Mouse (Mus musculus): ENCODE measurements around the gene AU040320.

The AU040320 gene

GRCm38 (mm10) chr4:126753268-126754230 lies at the start of gene AU040320, which contains the start of gene Ncdn:
Gene AU040320, plus strand, starts transcription at chr4:126753544.
Gene Ncdn, minus strand, starts transcription at chr4:126753438.
- peak; percentile 99 for DNase-seq (ENCODE audit: inconsistent ontology term)

DNA sequence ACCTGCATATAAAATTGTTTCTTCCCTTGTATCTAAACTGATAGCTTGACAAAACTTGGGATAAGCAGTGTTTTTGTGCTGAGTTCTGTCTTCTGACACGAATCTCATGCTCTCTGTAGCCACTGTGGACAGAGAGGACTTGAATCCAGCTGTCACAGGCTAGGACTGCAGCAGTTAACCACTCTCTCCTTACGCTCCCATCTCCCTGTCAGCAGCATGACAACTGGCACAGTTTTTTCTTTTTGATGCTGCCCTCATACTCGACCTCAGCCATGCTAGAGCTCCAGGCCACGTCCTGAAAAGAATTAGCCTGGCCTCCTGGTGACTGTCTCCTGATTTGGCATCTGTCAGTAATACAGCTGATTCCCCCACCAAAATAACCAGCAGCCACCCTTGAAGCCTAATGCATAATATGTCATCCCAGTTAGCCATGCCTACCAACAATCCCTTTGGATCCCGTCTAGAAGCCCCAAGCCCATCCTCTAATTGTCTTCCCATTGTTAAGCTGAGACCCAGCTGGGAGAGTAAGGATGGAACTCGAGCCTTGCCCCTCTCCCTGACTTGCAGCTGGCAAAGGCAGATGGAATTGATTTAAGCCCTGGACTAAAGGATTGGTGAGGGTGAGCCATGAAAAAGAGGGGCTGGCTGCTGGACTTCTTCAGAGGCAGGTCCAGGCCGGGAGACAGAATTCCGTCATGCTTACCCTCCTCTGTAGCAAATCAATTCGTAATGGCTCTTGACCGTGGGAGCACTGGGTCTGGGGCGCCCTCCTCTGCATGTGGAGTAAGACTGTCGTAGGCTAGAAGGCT lies 46.5 kb upstream of the AU040320 start:
- no peak for DNase-seq (ENCODE audit: inconsistent ontology term)

GRCm38 (mm10) chr4:126707439-126707826 lies 45.9 kb upstream of the AU040320 start:
- DNase-seq (ENCODE audit: inconsistent ontology term), result no peak

- DNase-seq (ENCODE audit: inconsistent ontology term), result no peak
Observed at GRCm38 (mm10) chr4:126732111-126732510, 21.2 kb upstream of the AU040320 start.

GRCm38 (mm10) chr4:126732531-126733380 lies 20.6 kb upstream of the AU040320 start:
- DNase-seq (ENCODE audit: inconsistent ontology term), result no peak

GRCm38 (mm10) chr4:126734001-126734603 lies 19.2 kb upstream of the AU040320 start:
- no peak for DNase-seq (ENCODE audit: inconsistent ontology term)

DNA sequence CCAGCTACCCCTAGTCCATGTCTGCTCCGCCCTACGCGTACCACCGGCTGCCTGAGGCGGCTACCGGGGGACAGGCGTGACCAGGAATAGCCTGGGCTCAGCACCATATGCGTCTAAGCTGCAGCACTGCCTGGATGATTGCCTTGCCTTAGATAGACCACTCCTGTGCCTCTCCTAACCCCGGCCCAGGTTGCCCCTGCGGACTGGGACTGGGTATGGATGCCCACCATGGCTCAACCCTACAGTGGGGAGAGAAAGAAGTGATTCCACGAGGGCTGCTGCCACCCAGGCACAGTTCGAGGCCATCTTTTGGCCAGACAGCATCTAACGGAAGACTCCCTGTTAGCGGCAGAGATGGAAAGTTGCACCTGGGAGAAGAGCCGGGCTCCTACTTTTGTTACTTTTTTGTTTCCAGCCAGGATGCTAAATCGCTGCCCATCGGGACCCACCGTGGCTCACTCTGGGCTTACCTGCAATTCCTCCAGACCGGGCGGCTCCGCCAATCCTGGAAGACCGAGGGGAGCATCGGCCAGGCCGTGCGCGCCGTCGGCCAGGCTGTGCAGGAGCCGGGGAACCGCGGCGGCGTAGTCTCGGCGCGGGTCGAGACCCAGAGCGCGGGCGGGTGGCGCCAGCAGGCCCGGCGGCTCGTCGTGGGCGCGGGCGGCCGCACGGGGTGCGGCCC lies 18.5 kb upstream of the AU040320 start:
- DNase-seq (ENCODE audit: inconsistent ontology term), result no peak

GRCm38 (mm10) chr4:126735382-126736000 lies 17.9 kb upstream of the AU040320 start:
- DNase-seq (ENCODE audit: inconsistent ontology term), result no peak

DNA sequence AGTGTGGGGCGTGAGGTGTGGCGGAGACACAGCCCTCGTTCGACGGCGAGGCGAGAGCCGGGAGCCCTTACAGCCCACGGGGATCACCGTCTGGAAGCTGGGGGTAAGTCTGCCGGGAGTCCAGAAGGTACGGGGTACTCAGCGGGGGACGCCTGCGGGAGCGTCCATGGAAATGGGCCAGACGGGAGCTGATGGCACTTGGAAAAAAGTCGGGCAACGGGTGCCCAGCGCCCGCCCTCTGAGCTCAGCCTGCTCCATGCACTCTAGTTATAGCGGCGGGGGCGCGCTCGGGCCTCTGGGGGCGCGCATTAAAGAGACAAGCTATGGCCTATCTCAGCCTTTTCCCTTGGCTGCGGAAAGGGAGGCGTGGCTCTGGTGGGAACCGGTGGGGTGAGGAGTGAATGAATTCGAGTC lies 17.3 kb upstream of the AU040320 start, which contains the start of gene Tfap2e:
TSS of gene Tfap2e (minus strand) at position 240 of the 414 bp plus-strand sequence.
- peak; percentile 36 for DNase-seq (ENCODE audit: inconsistent ontology term)

DNA sequence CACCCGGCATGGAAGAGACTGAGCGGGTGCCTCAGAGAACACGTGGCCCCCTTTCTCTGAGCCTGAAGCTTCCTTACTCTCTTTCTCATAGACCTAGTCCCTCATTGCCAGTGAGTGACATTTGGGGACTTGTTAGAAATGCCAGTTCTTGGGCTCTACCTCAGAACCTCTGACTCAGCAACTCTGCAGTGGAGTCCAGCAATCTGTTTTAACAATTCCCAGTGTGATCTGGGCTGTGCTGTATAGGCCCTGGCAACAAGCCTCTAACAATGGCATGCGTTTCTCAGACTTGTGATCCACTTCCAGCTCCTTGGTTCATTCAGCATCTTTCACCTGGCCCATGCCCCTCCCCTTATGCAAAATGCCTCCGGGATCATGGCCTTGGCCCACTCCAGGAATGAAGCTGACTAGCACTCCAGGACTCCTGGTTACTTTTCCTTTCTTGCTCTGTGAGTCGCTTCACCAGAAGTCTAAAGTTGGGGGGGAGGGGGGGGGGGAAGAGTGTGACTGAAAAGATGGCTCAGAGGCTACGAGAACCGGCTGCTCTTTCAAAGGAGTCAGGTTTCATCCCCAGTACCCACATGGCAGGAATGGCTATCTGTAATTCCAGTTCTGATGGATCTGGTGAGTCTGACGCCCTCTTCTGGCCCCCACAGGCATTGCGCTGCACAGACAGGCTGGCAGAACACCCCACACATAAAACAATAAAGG lies 13.2 kb upstream of the AU040320 start:
- no peak for DNase-seq (ENCODE audit: inconsistent ontology term)

DNA sequence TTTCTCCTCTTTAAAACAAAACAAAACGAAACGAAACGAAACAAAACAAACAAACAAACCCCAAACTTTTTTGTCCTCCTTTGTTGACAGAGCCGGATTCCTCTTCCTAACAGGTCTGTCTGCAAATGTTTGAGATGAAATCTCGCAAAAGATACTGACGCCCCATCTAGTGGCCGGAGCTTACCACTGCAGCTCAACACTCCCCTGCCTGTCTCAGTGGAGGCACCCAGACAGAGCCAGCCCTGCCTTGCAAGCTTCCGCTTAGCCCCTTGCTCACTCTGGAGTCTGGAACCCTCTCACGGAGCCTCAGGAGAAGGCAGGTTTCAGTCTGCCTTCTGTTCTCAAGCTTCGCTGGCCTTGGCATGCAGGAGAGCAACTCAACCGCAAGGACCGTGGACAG lies 11.9 kb upstream of the AU040320 start:
- DNase-seq (ENCODE audit: inconsistent ontology term), result peak; percentile 64

GRCm38 (mm10) chr4:126742976-126743375 lies 10.4 kb upstream of the AU040320 start:
- no peak for DNase-seq (ENCODE audit: inconsistent ontology term)

DNA sequence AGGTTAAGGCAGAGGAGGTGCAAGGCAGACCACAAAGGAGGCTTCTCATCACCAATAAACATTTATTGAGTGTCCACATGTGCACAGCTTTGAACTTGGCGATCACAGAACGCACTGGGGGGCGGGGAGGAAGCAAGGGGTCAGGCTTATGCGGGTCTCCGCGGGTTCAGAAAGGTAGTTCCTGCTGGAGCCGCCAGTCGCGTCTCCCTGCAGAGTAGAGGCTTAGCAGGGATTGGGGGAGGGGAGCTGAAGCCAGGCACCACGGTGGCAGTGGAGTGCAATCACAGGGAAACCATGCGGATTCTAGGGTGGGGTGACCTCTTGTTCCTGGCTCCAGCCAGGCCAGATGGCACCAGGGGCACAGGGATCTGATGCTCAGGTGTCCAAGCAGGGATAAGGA lies 9.6 kb upstream of the AU040320 start:
- no peak for DNase-seq (ENCODE audit: inconsistent ontology term)

- DNase-seq (ENCODE audit: inconsistent ontology term), result no peak
Observed at GRCm38 (mm10) chr4:126744831-126745230, 8.5 kb upstream of the AU040320 start.

DNA sequence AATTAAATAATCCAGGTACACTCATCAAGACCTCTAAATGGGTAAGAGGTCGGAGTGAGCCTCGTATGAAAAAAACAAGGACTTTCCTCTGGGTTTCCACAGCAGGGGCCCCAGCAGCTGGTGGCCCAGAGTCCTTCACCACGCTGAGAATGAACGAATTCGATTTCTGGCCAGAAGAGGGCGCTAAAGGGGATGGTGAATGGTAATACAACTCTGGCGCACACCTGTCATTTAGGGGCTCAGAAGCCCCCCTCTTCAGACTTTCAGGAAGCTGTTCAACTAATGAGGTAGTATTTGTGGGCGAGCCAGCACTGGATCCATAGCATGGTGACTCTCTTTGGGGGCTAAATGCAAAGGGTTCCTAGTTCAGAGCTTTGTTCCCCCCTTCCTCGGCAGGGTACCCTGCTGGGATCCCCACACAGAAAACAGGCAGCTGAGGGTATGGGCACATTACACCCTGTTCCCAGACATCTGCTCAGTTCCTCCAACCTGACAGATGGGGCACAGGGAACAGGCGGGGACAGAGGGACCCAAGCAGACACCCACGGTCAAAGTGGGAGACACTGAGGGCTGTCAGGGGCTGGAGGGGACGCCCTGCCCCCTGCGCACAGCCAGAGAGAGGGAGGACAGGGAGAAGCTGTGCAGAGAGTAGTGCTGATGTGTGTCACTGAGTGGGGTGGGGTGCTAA lies 7.7 kb upstream of the AU040320 start:
- DNase-seq (ENCODE audit: inconsistent ontology term), result no peak

GRCm38 (mm10) chr4:126746194-126746840 lies 7.0 kb upstream of the AU040320 start:
- DNase-seq (ENCODE audit: inconsistent ontology term), result no peak

- DNase-seq (ENCODE audit: inconsistent ontology term), result no peak
Observed at GRCm38 (mm10) chr4:126748381-126748780, 5.0 kb upstream of the AU040320 start.

DNA sequence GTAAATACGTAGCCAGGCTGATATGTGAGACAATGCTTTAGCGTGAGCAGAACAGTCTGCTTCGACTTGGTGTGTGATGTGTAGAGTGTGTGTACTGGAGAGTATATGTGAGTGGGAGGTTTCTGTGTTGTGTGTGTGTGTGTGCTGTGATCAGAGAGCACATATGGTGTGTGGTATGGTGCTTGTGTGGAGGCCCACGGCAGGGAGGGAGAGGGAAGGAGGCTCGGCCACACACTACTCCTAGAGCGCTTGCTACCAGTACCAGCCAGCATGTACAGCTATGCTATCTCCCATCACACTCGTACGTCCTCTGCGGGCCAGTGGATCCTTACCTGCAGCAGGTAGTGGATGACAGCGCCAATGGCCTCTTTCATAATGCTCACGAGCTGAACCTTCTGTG lies 3.8 kb upstream of the AU040320 start:
- DNase-seq (ENCODE audit: inconsistent ontology term), result no peak

Data from Muller cell, postnatal 12 days (primary cell).